Mouse (Mus musculus): Measurements from ENCODE around the gene Haus5. TPM values are rescaled to one million over a fixed set of nuclear protein-coding genes. Genes with fewer than 3 reads are reported as not detected.
A peak's percentile ranks its signal among the peaks of the same experiment; 100 is the strongest.

Gene Haus5
- polyA plus RNA-seq, 1 experiment from 2014 or later = 36.9 TPM

GRCm38 (mm10) chr7:30614454-30614853 lies 50.3 kb downstream of the Haus5 start:
- peaks cover 30% of the 10 kb centered on the region for H3K36me3 ChIP-seq (ENCODE audit: control insufficient read depth, insufficient read depth, low read length)
- no peak overlapping the region for H3K9ac ChIP-seq (ENCODE audit: low read length)
- no peak overlapping the region for H3K4me3 ChIP-seq (replicated peaks; ENCODE audit: low read length)
- no peaks in the 10 kb centered on the region for H3K4me1 ChIP-seq (ENCODE audit: control insufficient read depth, insufficient read depth, low read length)
- no peak overlapping the region for H3K4me2 ChIP-seq (ENCODE audit: low read depth, low read length)
- no peak for ATAC-seq (ENCODE audit: insufficient read depth, low FRiP score)
- H3K27ac ChIP-seq (ENCODE audit: low read length) = no peak overlapping the region
- no peaks in the 10 kb centered on the region for H3K27me3 ChIP-seq (ENCODE audit: control insufficient read depth, insufficient read depth, low read length)
- 74% methylated on average over 2 of the region's 2 CpGs for WGBS
- no peaks in the 10 kb centered on the region for H3K9me3 ChIP-seq (replicated peaks; ENCODE audit: control insufficient read depth, low read length)

- H3K27me3 ChIP-seq (ENCODE audit: control insufficient read depth, insufficient read depth, low read length) = no peaks in the 10 kb centered on the region
- H3K9ac ChIP-seq (ENCODE audit: low read length) = no peak overlapping the region
- peak; percentile 49; the same call in 1 of the 2 replicates for ATAC-seq (ENCODE audit: insufficient read depth, low FRiP score)
- no peak overlapping the region for H3K4me2 ChIP-seq (ENCODE audit: low read depth, low read length)
- no peaks in the 10 kb centered on the region for H3K4me1 ChIP-seq (ENCODE audit: control insufficient read depth, insufficient read depth, low read length)
- H3K9me3 ChIP-seq (replicated peaks; ENCODE audit: control insufficient read depth, low read length) = no peaks in the 10 kb centered on the region
- H3K36me3 ChIP-seq (ENCODE audit: control insufficient read depth, insufficient read depth, low read length) = peaks cover 21% of the 10 kb centered on the region
- no peak overlapping the region for H3K27ac ChIP-seq (ENCODE audit: low read length)
- WGBS = 23% methylated on average over 14 of the region's 14 CpGs
- no peak overlapping the region for H3K4me3 ChIP-seq (replicated peaks; ENCODE audit: low read length)
Measured at GRCm38 (mm10) chr7:30613529-30614112, 51.2 kb downstream of the Haus5 start.

DNA sequence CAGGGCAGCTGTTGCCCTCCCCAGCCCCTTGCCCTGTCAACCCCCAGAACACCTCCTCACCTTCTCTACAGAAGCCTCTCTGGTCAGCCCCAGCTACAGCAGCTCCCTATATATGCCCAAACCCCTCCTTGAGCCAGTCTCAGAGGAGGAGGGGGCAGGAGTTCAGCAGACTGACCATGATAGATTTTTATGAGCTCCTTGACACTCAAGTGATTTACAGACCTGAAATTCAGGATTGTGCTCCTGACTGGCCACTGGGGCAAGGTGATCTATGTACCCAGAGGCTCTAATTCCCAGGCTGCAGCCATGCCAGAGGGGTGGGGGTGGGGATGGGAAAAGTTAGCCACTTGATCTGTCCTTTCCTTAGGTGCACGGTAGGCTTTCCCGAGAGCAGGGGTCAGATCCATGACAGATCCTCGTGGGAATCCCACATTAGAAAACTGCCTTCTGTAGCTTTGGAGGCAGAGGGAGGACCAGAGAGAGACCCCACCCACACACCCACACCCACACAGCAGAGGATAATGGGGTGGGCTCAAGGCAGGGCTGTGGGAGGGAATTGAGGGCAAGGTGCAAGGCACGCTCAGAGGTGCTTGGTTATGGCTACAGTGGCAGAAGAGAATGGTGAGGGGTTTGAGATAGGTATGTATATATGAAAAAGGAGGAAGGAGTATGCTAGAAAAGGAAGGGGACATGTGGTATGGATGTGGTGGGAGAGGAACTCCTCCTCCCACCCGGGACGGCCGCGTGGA lies 52.0 kb downstream of the Haus5 start, which contains the start of gene Upk1a:
Gene Upk1a, minus strand, starts transcription at position 194 of the 749 bp plus-strand sequence.
- Histone ChIP-seq H3K36me3 (ENCODE audit: control insufficient read depth, insufficient read depth, low read length) (peaks cover 18% of the 10 kb centered on the region), H3K4me3 (replicated peaks; ENCODE audit: low read length) (no peak within 1 kb of the TSS), H3K4me2 (ENCODE audit: low read depth, low read length) (no peak within 1 kb of the TSS), H3K27ac (ENCODE audit: low read length) (no peak within 1 kb of the TSS), H3K27me3 (ENCODE audit: control insufficient read depth, insufficient read depth, low read length) (no peaks in the 10 kb centered on the region), H3K9me3 (replicated peaks; ENCODE audit: control insufficient read depth, low read length) (no peaks in the 10 kb centered on the region), H3K4me1 (ENCODE audit: control insufficient read depth, insufficient read depth, low read length) (no peaks in the 10 kb centered on the region), H3K9ac (ENCODE audit: low read length) (no peak within 1 kb of the TSS)
- 51% methylated on average over 8 of the region's 8 CpGs for WGBS
- ATAC-seq (ENCODE audit: insufficient read depth, low FRiP score) = no peak

DNA sequence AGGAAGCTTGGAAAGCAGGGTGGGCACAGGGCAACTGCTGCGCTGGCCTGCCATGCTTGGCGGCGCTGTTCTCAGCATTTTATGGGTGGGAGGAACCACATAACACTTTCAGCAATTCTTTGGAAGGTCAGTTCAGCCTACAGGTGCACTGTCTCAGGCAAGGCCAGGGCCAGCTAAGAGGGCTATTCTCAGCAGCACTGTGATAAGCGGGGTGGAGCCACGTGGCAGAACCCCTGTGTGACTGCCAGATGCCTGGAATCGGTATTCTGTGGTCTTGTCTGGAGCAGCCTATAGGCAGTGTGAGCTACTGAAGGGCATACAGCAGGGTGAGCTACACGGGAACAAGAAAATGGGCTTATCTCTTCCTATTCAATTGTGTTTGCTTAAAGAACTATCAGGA lies 54.8 kb downstream of the Haus5 start:
- H3K27ac ChIP-seq (ENCODE audit: low read length) = no peak overlapping the region; the same call in 1 of the 2 replicates
- ATAC-seq (ENCODE audit: insufficient read depth, low FRiP score) = peak; percentile 32
- H3K9ac ChIP-seq (ENCODE audit: low read length) = no peak overlapping the region
- H3K9me3 ChIP-seq (replicated peaks; ENCODE audit: control insufficient read depth, low read length) = no peaks in the 10 kb centered on the region
- no peaks in the 10 kb centered on the region for H3K4me1 ChIP-seq (ENCODE audit: control insufficient read depth, insufficient read depth, low read length)
- no peaks in the 10 kb centered on the region for H3K27me3 ChIP-seq (ENCODE audit: control insufficient read depth, insufficient read depth, low read length)
- no peak overlapping the region for H3K4me2 ChIP-seq (ENCODE audit: low read depth, low read length)
- 52% methylated on average over 7 of the region's 7 CpGs for WGBS
- H3K4me3 ChIP-seq (replicated peaks; ENCODE audit: low read length) = no peak overlapping the region
- no peaks in the 10 kb centered on the region for H3K36me3 ChIP-seq (ENCODE audit: control insufficient read depth, insufficient read depth, low read length)

GRCm38 (mm10) chr7:30608476-30608875 lies 56.3 kb downstream of the Haus5 start:
- H3K4me1 ChIP-seq (ENCODE audit: control insufficient read depth, insufficient read depth, low read length) = no peaks in the 10 kb centered on the region
- H3K27me3 ChIP-seq (ENCODE audit: control insufficient read depth, insufficient read depth, low read length) = no peaks in the 10 kb centered on the region
- no peak for ATAC-seq (ENCODE audit: insufficient read depth, low FRiP score)
- WGBS = 49% methylated on average over 16 of the region's 16 CpGs
- H3K9me3 ChIP-seq (replicated peaks; ENCODE audit: control insufficient read depth, low read length) = no peaks in the 10 kb centered on the region
- H3K9ac ChIP-seq (ENCODE audit: low read length) = no peak overlapping the region
- no peak overlapping the region for H3K4me2 ChIP-seq (ENCODE audit: low read depth, low read length)
- H3K36me3 ChIP-seq (ENCODE audit: control insufficient read depth, insufficient read depth, low read length) = no peaks in the 10 kb centered on the region
- H3K4me3 ChIP-seq (replicated peaks; ENCODE audit: low read length) = no peak overlapping the region
- no peak overlapping the region for H3K27ac ChIP-seq (ENCODE audit: low read length)

- no peaks in the 10 kb centered on the region for H3K9me3 ChIP-seq (replicated peaks; ENCODE audit: control insufficient read depth, low read length)
- H3K27me3 ChIP-seq (ENCODE audit: control insufficient read depth, insufficient read depth, low read length) = no peaks in the 10 kb centered on the region
- no peak overlapping the region for H3K27ac ChIP-seq (ENCODE audit: low read length)
- peaks cover 5% of the 10 kb centered on the region; the same call in 1 of the 2 replicates for H3K4me1 ChIP-seq (ENCODE audit: control insufficient read depth, insufficient read depth, low read length)
- no peak overlapping the region for H3K4me2 ChIP-seq (ENCODE audit: low read depth, low read length)
- H3K4me3 ChIP-seq (replicated peaks; ENCODE audit: low read length) = no peak overlapping the region
- no peaks in the 10 kb centered on the region for H3K36me3 ChIP-seq (ENCODE audit: control insufficient read depth, insufficient read depth, low read length)
- ATAC-seq (ENCODE audit: insufficient read depth, low FRiP score) = peak; percentile 54; the same call in 1 of the 2 replicates
- 26% methylated on average over 8 of the region's 8 CpGs for WGBS
- H3K9ac ChIP-seq (ENCODE audit: low read length) = no peak overlapping the region
Measured at GRCm38 (mm10) chr7:30607706-30608309, 57.0 kb downstream of the Haus5 start.

- no peak for ATAC-seq (ENCODE audit: insufficient read depth, low FRiP score)
- no peaks in the 10 kb centered on the region for H3K36me3 ChIP-seq (ENCODE audit: control insufficient read depth, insufficient read depth, low read length)
- peaks cover 15% of the 10 kb centered on the region for H3K4me1 ChIP-seq (ENCODE audit: control insufficient read depth, insufficient read depth, low read length)
- H3K9me3 ChIP-seq (replicated peaks; ENCODE audit: control insufficient read depth, low read length) = no peaks in the 10 kb centered on the region
- WGBS = 83% methylated on average over 8 of the region's 8 CpGs
- no peak overlapping the region for H3K9ac ChIP-seq (ENCODE audit: low read length)
- H3K4me3 ChIP-seq (replicated peaks; ENCODE audit: low read length) = no peak overlapping the region
- no peak overlapping the region for H3K27ac ChIP-seq (ENCODE audit: low read length)
- H3K27me3 ChIP-seq (ENCODE audit: control insufficient read depth, insufficient read depth, low read length) = no peaks in the 10 kb centered on the region
- no peak overlapping the region for H3K4me2 ChIP-seq (ENCODE audit: low read depth, low read length)
Measured at GRCm38 (mm10) chr7:30604944-30605343, 59.9 kb downstream of the Haus5 start.

DNA sequence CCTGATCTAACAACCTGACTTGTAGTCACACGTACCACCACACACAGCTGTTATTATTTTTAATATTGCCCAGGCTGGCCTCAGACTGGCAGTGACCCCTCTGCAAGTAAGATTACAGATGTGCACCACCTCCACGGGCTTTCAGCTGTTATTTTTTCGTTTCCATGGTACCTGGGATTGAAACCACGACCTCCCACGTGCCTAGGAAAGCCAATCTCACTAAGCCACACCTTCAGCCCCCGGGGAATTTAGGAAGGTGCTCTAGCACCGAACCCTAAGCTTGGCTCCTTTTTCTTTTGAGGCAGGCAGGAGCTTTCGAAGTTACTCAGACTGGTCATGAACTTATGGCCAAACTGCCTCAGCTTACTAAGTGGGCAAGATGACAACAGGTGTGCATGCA lies 60.4 kb downstream of the Haus5 start:
- Histone ChIP-seq H3K4me2 (ENCODE audit: low read depth, low read length) (no peak overlapping the region), H3K27me3 (ENCODE audit: control insufficient read depth, insufficient read depth, low read length) (no peaks in the 10 kb centered on the region), H3K27ac (ENCODE audit: low read length) (no peak overlapping the region), H3K4me1 (ENCODE audit: control insufficient read depth, insufficient read depth, low read length) (peaks cover 15% of the 10 kb centered on the region), H3K9ac (ENCODE audit: low read length) (no peak overlapping the region), H3K36me3 (ENCODE audit: control insufficient read depth, insufficient read depth, low read length) (no peaks in the 10 kb centered on the region), H3K9me3 (replicated peaks; ENCODE audit: control insufficient read depth, low read length) (no peaks in the 10 kb centered on the region), H3K4me3 (replicated peaks; ENCODE audit: low read length) (no peak overlapping the region)
- WGBS = 46% methylated on average over 8 of the region's 8 CpGs
- no peak for ATAC-seq (ENCODE audit: insufficient read depth, low FRiP score)

Measured in stomach, embryonic 16.5 days (tissue).